Comparison of ENCODE assay signal across 8 mouse cellular contexts in the genomic region with DNA sequence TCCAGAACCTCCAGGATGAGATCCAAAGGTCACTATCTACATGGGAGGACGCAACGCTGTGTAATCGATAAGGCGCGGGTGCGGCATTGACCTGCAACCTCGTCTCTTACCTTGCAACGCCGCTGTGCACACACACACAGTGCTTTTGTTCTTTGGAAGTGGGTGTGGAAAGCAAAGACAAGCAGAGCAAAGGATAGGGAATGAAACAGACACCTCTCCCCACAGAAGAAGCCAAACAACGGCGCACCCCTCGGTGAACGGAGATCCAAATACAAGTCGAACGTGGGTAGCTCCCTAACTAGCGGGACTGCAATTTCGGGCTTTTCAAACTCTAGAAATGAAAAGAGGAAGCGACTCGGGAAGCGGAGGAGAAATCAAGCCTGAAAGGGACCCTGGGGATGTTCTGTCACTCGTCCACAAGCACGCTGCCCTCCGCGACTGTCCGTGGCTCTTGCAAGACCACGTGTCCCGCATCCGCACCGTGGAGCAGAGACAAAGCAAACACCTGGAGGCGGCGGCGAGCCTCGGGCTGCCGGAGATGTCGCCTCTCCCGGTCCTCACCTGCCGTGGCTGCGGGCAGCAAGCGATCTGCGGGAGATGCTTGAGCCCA. TPM values are rescaled to one million over a fixed set of nuclear protein-coding genes. Genes with fewer than 3 reads are reported as not detected.
DNase-seq lines count a peak whose midpoint lies in the region; ATAC-seq and TF ChIP-seq lines count a peak whose summit lies in the region.

No protein-coding gene starts in this region.

- peak overlapping the region; percentile 91 for H3K9ac ChIP-seq in heart, embryonic 15.5 days
- peak overlapping the region; percentile 88 for H3K9ac ChIP-seq in midbrain, embryonic 11.5 days (ENCODE audit: low read length)

- peak overlapping the region; percentile 100 for H3K4me3 ChIP-seq in G1E (ENCODE audit: low read depth, low read length)
- peak overlapping the region; percentile 85 for H3K4me3 ChIP-seq in heart, embryonic 15.5 days
- peak overlapping the region; percentile 76 for H3K4me3 ChIP-seq in midbrain, embryonic 11.5 days (ENCODE audit: low read depth, low read length)
- H3K4me3 ChIP-seq in thymus, adult 2 months (ENCODE audit: control insufficient read depth, insufficient read depth, low read length) = peak overlapping the region; percentile 76

- TF ChIP-seq POLR2A in thymus, adult 2 months (IDR thresholded peaks at IDR 0.05; ENCODE audit: control insufficient read depth, extremely low read depth, insufficient read depth, low read length, poor library complexity) = peak; percentile 5; the same call in 1 of the 2 replicates

- H3K4me2 ChIP-seq in heart, embryonic 15.5 days = peak overlapping the region; percentile 59
- peak overlapping the region; percentile 66 for H3K4me2 ChIP-seq in midbrain, embryonic 11.5 days

- DNase-seq in gastrocnemius, postnatal 10 days = peak; percentile 9
- DNase-seq in gastrocnemius, postnatal 36 days = no peak
- DNase-seq in G1E (ENCODE audit: low spot score) = peak; percentile 36
- peak; percentile 16 for DNase-seq in embryo, embryonic 11.5 days (ENCODE audit: low read depth, low spot score)
- peak; percentile 19 to 40 for DNase-seq in left cerebral cortex, postnatal 10 days (ENCODE audit: extremely low spot score in 1 of 2, low spot score in 2 of 2)
- peak; percentile 91 for DNase-seq in midbrain, embryonic 11.5 days (ENCODE audit: low spot score, missing footprints)
- DNase-seq in thymus, adult 2 months = peak; percentile 32

- ATAC-seq in G1E (ENCODE audit: extremely low read depth, insufficient number of reproducible peaks, low FRiP score, poor library complexity, severe bottlenecking) = peak; percentile 8; the same call in 1 of the 2 replicates
- peak; percentile 48 for ATAC-seq in heart, embryonic 15.5 days (replicated peaks; ENCODE audit: insufficient number of reproducible peaks, insufficient read depth, low FRiP score, low read depth)
- peak; percentile 67 for ATAC-seq in midbrain, embryonic 11.5 days (ENCODE audit: low FRiP score)

- no peaks in the 10 kb centered on the region for H3K27me3 ChIP-seq in G1E (ENCODE audit: insufficient read depth, low read length)
- no peaks in the 10 kb centered on the region for H3K27me3 ChIP-seq in heart, embryonic 15.5 days
- 0 out of 2 replicates have a peak, but pooled peaks cover 2% of the 10 kb centered on the region for H3K27me3 ChIP-seq in midbrain, embryonic 11.5 days (ENCODE audit: control insufficient read depth, insufficient read depth, low read length)
- H3K27me3 ChIP-seq in thymus, adult 2 months (ENCODE audit: control insufficient read depth, insufficient read depth, low read length) = no peaks in the 10 kb centered on the region

- peaks cover 41% of the 10 kb centered on the region for H3K4me1 ChIP-seq in G1E (ENCODE audit: insufficient read depth, low read depth, low read length)
- peaks cover 8% of the 10 kb centered on the region for H3K4me1 ChIP-seq in heart, embryonic 15.5 days (replicated peaks)
- peaks cover 2% of the 10 kb centered on the region; the same call in 1 of the 2 replicates for H3K4me1 ChIP-seq in midbrain, embryonic 11.5 days (ENCODE audit: control insufficient read depth, insufficient read depth, low read length)
- no peaks in the 10 kb centered on the region for H3K4me1 ChIP-seq in thymus, adult 2 months (replicated peaks; ENCODE audit: control insufficient read depth, insufficient read depth, low read length)

- no peaks in the 10 kb centered on the region for H3K9me3 ChIP-seq in G1E (replicated peaks)
- H3K9me3 ChIP-seq in heart, embryonic 15.5 days (replicated peaks) = no peaks in the 10 kb centered on the region
- H3K9me3 ChIP-seq in midbrain, embryonic 11.5 days (ENCODE audit: control insufficient read depth, low read length) = no peaks in the 10 kb centered on the region

- under 1% methylated on average over 40 of the region's 40 CpGs for WGBS in heart, embryonic 15.5 days
- WGBS in midbrain, embryonic 11.5 days = under 1% methylated on average over 40 of the region's 40 CpGs
- under 1% methylated on average over 40 of the region's 40 CpGs for WGBS in thymus, adult 2 months

- intact Hi-C loops in gastrocnemius, postnatal 36 days (cut with DNase I) = no loop called here
- intact Hi-C loops in left cerebral cortex, postnatal 10 days (cut with DNase I) = no loop called here

- H3K36me3 ChIP-seq in G1E (replicated peaks) = peaks cover 8% of the 10 kb centered on the region
- H3K36me3 ChIP-seq in heart, embryonic 15.5 days = no peaks in the 10 kb centered on the region
- H3K36me3 ChIP-seq in midbrain, embryonic 11.5 days (ENCODE audit: control insufficient read depth, insufficient read depth, low read length) = no peaks in the 10 kb centered on the region
- no peaks in the 10 kb centered on the region for H3K36me3 ChIP-seq in thymus, adult 2 months (ENCODE audit: control insufficient read depth, insufficient read depth, low read length)

- TF ChIP-seq CTCF in G1E (IDR thresholded peaks at IDR 0.05; ENCODE audit: low read depth, low read length) = no peak
- no peak for TF ChIP-seq CTCF in thymus, adult 2 months (IDR thresholded peaks at IDR 0.05; ENCODE audit: borderline replicate concordance, control insufficient read depth, extremely low read depth, insufficient read depth, low read length, poor library complexity)

- peak overlapping the region; percentile 97 for H3K27ac ChIP-seq in heart, embryonic 15.5 days
- H3K27ac ChIP-seq in midbrain, embryonic 11.5 days (ENCODE audit: low read depth, low read length) = peak overlapping the region; percentile 71; the same call in 1 of the 2 replicates
- peak overlapping the region; percentile 20 for H3K27ac ChIP-seq in thymus, adult 2 months (ENCODE audit: control insufficient read depth, insufficient read depth, low read length)

RNA-seq across cellular contexts. Expression of a gene that starts 0.6 kb away (rescaled TPM):
- total RNA-seq in gastrocnemius, postnatal 10 days (2021) = 1 to 10 TPM; 3.5 to 4.9 TPM
- 1 to 10 TPM; 2.9 to 3.1 TPM for total RNA-seq in gastrocnemius, postnatal 36 days (2021)
- 55.7 and 59.8 TPM in 2 replicates for total RNA-seq in G1E (2014; fragmentation: Nextera tagmentation)
- total RNA-seq in G1E (2017) = 27.2 and 27.6 TPM in 2 replicates
- 1.8 and 2.3 TPM in 2 replicates for polyA plus RNA-seq in G1E (2012)
- polyA plus RNA-seq in heart, embryonic 15.5 days (2015; fragmentation: Nextera tagmentation; extraction: Ambion mirVana) = 17.0 and 19.7 TPM in 2 replicates
- total RNA-seq in left cerebral cortex, postnatal 10 days (2021) = 1 to 10 TPM; 8.7 TPM
- polyA plus RNA-seq in midbrain, embryonic 11.5 days (2014; fragmentation: Nextera tagmentation; extraction: Ambion mirVana) = 14.2 and 16.2 TPM in 2 replicates
- polyA plus RNA-seq in thymus, adult 2 months (2012; rRNA removed) = 3.5 and 4.4 TPM in 2 replicates

RNA-seq across cellular contexts. Expression of a gene that starts 0.8 kb away (rescaled TPM):
- total RNA-seq in gastrocnemius, postnatal 10 days (2021) = 1 to 10 TPM; 4.9 to 8.0 TPM
- total RNA-seq in gastrocnemius, postnatal 36 days (2021) = 1 to 10 TPM; 1.7 to 2.0 TPM
- total RNA-seq in G1E (2014; fragmentation: Nextera tagmentation) (94.3 and 103 TPM in 2 replicates), G1E (2017) (65.1 and 71.2 TPM in 2 replicates)
- 8.9 and 10.0 TPM in 2 replicates for polyA plus RNA-seq in G1E (2012)
- polyA plus RNA-seq in heart, embryonic 15.5 days (2015; fragmentation: Nextera tagmentation; extraction: Ambion mirVana) = 43.2 and 44.8 TPM in 2 replicates
- 10 to 100 TPM; 24.0 to 26.8 TPM for total RNA-seq in left cerebral cortex, postnatal 10 days (2021)
- 43.6 and 50.5 TPM in 2 replicates for polyA plus RNA-seq in midbrain, embryonic 11.5 days (2014; fragmentation: Nextera tagmentation; extraction: Ambion mirVana)
- polyA plus RNA-seq in thymus, adult 2 months (2012; rRNA removed) = 8.2 and 9.8 TPM in 2 replicates

Comparison
In these comparisons a context has a peak if more than half of its experiments do, and no peak if none do; other contexts are left out.
1. DNase-seq: peak in gastrocnemius, postnatal 10 days (single experiment), G1E (single experiment), embryo, embryonic 11.5 days (single experiment), left cerebral cortex, postnatal 10 days (2 of 2), midbrain, embryonic 11.5 days (single experiment) and thymus, adult 2 months (single experiment); none in gastrocnemius, postnatal 36 days (0 of 2).
2. ATAC-seq: peak in every context shown above with its lines; median percentile 67 in midbrain, embryonic 11.5 days; 48 in heart, embryonic 15.5 days; 8 in G1E.
3. H3K27ac ChIP-seq: peak in every context shown above with its lines; median percentile 97 in heart, embryonic 15.5 days; 71 in midbrain, embryonic 11.5 days; 20 in thymus, adult 2 months.
4. Peak in every context shown above with its lines, with median percentiles within 50 percentile points of each other: H3K4me3 ChIP-seq.